Mouse (Mus musculus) retina, postnatal 1 day (tissue): ENCODE measurements around the gene Rars.
"Not testable (repeated sequence)": the region's sequence is repeated elsewhere in the genome, so short reads cannot be mapped to it uniquely, and the experiment has no call there.

Source experiments
- DNase-seq: peaks from one replicate; pipeline ENCODE4 v3.0.0-alpha.2; 2012

Rars gene

GRCm38 (mm10) chr11:35838345-35839338 lies 4.3 kb upstream of the Rars start:
- peak; percentile 93 for DNase-seq

DNA sequence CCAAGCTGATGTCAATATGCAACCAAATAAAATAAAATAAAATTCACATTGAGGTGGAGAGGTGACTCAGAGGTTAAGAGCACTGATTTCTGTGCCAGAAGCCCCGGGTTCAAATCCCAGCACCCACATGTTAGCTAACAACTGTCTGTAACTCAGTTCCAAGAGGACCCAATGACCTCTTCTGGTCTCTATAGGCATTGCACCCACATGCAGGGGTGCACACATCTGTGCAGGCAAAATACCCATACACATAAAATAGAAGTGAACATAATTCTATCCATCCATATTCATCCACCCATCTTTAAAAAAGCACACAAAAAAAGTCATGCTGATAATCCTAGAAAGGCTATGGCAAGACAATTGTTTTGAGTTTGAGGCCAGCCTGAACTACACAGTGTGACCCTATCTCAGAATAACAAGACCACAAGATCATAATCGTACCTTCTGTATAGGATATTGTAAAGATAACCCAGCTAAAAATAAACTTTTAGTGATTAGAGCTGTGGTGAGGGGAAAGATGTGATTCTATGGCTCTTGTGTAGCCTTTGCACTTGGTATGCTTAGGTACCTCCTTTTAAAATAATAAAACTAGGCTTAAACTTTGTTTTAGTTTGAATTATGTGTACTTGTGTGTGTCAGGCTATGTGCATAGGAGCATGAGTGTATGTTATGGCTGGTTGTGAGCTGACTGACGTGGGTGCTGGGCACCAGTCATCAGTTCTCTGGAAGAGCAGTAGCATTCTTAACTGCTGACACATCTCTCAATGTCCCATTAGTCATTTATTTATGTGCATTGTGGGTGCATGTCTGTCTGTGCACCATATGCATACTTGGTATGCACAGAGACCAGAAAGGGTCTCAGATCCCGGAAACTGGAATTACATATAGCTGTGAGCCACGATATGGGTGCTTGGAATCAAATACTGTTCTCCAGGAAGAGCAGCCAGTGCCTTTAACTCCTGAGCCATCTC lies 3.1 kb upstream of the Rars start:
- no peak for DNase-seq

DNA sequence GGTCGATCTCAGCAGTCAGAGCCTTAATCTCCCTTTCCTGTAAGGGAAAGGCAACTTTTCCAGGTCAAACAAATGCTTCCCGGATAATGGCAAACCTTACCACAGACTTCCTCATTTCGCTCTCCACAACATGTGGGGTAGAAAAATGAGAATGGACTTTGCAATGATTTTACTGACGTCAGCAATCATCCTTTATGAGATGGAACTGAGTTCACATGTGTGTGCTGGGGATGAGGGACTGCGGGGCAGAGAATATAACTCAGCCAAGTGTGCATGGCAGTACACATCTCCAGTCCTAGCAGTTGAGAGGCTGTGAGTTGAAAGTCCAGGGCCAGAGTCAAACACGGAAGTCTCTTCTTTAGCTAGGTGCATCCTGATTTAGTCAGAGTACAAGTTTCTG lies 1.0 kb downstream of the Rars start:
- DNase-seq, result no peak

DNA sequence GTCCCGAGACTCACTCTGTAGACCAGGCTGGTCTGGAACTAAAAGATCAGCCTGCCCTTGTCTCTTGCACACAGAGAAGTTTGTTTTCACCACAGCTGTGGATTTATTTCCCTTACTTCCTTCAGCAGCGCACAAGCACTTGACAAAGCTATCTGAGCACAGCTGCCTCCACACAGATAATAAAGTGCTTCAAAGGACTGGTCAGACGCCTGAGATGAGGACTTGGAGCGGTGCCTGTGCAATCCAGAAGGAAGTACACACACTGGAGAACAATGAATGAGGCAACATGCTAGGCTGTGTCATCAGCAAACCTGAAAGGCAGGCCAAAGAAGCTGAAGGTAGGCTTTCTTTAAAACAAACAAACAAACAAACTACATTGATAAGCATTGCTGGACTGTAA lies 2.2 kb downstream of the Rars start:
- DNase-seq, result no peak

- DNase-seq, result no peak
Measured at GRCm38 (mm10) chr11:35827714-35828113, 6.6 kb downstream of the Rars start.

DNA sequence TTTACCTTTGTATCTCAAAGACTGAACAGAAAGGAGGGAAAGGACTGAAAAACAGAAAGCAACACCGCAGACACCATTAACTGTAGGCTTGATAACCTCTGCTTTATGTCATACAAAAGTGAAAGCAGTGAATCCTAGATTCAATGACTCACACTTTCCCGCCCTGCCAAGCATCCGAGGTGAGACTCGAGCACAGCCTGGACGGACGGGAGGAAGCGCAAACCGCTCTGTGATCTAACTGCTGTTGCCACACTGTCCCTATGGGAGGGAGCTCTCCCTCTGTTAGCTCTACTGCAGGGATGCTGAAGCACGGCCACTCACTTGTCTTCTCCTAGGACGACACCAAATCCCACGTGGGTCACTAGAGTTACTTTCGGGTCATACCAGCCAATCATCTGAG lies 18.0 kb downstream of the Rars start:
- no peak for DNase-seq

DNA sequence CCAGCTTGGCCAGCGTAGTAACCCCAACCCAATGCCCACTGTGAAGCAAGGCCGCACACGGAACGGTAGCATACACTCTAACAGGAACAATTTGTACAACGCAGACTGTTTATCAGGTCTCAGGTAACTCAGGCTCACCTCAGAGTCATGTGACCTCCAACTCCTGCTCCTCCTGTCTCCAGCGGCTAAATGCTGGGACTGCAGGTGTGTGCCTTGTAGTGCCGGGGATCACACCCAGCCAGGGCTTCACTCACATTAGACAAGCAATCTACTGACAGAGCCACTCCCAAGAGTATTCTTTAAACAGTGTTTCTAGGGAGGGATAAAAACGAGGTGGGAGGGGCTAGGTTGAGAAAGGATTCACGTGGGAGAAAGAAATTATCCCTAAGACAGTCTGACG lies 22.8 kb downstream of the Rars start:
- no peak for DNase-seq

DNA sequence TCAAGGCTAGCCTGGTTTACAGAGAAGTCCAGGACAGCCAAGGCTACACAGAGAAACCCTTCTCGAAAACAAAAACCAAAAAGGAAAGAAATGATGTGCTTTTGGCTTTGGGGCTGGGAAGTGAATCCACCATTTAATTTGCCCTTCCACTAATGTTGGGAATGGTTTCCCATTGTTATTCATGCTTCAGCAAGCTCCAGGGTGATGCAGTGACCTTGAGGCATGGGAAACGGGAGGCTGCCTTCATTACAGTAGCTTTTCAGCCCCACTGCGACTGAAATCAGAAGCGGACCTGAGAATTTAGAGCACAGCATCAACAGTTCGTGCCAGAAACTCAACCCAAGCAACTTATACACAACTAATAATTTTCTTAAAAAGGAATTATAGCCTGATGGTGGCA lies 33.0 kb downstream of the Rars start:
- DNase-seq, result no peak

GRCm38 (mm10) chr11:35798874-35799273 lies 35.4 kb downstream of the Rars start, which contains the start of gene Fbll1:
TSS of gene Fbll1 (minus strand) at chr11:35798884.
- DNase-seq, result peak; percentile 82

- DNase-seq, result peak; percentile 84
Measured at GRCm38 (mm10) chr11:35798495-35798820, 35.8 kb downstream of the Rars start.

GRCm38 (mm10) chr11:35797751-35798494 lies 36.4 kb downstream of the Rars start:
- DNase-seq, result peak; percentile 52

DNA sequence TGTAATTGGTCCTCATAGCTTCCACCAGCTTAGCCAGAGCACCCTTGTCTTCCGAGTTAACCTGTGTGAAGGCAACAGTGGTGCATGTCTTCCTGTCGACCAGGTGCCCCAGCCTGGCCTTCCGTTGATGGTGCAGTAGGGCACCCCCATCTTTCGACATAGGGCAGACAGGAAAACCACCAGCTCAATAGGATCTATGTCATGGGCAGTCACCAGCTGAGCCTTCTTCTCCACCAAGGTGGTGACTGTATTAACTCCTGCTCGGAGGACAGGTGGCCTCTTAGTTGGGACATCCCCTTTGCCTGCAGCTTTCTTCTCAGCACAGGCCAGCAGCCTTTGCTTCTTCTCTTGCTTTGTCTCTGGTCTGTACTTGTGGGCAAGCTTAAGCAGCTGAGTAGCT lies 41.5 kb downstream of the Rars start:
- not testable (repeated sequence) for DNase-seq

DNA sequence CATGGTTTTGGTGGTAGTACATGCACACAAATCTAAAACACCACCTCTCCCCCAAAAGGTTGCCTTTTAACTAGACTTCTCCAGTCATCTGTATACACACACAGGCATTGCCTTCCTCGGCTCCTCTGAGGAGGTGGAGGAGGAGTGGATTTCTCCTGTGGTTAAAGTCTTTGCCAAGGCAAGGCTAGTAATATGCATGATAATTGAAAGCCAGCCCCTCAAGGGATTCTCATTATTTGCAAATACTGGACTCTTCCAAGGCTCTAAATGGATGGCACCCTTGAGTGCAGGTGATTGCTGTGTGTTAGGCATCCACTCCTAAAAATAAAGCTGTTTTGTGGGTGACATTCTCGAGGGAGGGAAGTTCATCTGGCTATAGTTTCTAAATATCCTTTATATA lies 45.9 kb downstream of the Rars start:
- DNase-seq, result no peak

GRCm38 (mm10) chr11:35784537-35784936 lies 49.8 kb downstream of the Rars start:
- no peak for DNase-seq

DNA sequence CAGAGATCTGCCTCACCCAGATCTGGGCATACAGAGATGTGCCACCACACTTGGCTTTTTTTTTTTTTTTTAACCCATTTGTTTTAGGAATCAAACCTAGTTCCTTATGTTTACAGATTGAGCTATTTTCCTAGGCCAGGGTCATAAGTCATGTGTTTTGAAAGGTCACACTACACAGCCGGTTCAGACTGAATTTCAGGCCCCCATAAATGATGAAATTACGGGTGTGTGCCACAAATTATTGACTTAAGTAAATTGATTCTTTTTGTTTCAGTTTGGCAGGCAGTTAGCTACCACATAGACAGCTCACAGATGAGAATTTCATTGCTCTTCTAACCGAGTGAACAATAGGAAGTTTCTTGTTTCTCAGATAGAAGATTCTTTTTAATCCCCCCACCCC lies 50.3 kb downstream of the Rars start:
- no peak for DNase-seq

DNA sequence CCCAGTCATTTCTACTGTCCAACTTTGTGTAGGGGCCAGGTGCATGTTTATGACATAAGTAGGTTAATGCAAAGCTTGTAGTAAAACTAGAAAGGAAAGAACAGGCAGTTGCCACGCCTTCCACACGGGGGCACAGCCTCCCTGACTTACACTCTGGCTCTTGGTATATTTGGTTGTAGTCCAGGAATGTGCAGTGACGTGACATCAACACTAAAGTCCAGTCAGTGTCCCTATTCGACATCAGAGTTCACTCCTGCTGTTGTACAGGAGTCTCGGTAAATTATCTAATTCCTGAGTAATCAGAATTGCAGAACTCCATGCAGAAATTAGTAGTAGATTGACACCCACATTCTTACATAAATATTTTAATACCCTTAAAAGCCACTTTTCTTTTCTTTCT lies 51.3 kb downstream of the Rars start:
- no peak for DNase-seq

- no peak for DNase-seq
Measured at GRCm38 (mm10) chr11:35782444-35782843, 51.9 kb downstream of the Rars start.

- no peak for DNase-seq
Measured at GRCm38 (mm10) chr11:35780336-35780735, 54.0 kb downstream of the Rars start.

- no peak for DNase-seq
Measured at GRCm38 (mm10) chr11:35776452-35776851, 57.9 kb downstream of the Rars start.

- DNase-seq, result no peak
Measured at GRCm38 (mm10) chr11:35775606-35776005, 58.7 kb downstream of the Rars start.

DNA sequence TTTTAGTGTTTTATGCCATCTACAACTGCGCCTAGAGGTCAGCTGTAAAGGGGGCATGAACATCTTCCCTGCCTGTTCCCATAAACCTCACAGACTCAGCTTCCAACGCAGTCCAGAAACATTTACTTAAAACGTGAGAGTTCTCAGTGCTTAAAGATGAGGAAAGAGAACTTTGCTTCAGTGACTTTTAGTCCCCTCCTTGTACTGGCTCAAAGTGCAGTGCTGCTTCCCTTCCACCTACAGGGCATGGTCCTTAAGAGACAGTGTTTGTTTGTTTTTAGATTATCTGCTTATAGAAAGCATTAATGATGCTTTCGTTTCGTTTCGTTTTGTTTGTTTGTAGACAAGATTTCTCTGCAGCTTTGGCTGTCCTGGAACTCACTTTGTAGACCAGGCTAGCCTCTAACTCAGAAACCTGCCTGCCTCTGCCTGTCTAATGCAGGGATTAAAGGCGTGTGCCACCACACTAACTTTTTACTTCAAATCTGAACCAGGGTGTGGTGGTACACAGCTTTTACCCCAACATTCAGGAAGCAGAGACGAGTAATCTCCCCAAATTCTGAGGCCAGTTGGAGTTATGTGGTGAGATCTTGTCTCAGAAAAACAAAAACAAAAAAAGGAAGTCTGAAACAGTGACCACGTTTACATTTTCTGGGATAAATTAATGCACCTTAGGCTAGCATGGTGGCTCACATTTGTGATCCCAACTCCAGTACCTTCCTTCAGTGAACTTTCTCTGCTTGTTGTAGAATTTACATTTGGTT lies 63.4 kb downstream of the Rars start:
- no peak for DNase-seq
